Mouse (Mus musculus) liver, embryonic 12.5 days (tissue): ENCODE data around the gene Eif3i. TPM values are rescaled to one million over a fixed set of nuclear protein-coding genes. Genes with fewer than 3 reads are reported as not detected.
"Not testable (repeated sequence)": the region's sequence is repeated elsewhere in the genome, so short reads cannot be mapped to it uniquely, and the experiment has no call there.

Experiments
- ATAC-seq: fragments of 200-750 bp; cut with Nextera tagmentation; 2 replicates; pipeline ENCODE4 v1.8.0; 2017; ENCODE audit warnings: moderate number of reproducible peaks, mild to moderate bottlenecking, moderate library complexity
- H3K27ac ChIP-seq: fragments of 300-500 bp; sonication (generic); 2 replicates; pipeline ENCODE4 v1.5.1; 2016; ENCODE audit warnings: mild to moderate bottlenecking
- H3K27me3 ChIP-seq: fragments of 300-500 bp; sonication (generic); replicated peaks from 2 replicates; pipeline ENCODE4 v1.6.1; 2016; ENCODE audit warnings: mild to moderate bottlenecking, moderate library complexity
- H3K36me3 ChIP-seq: fragments of 300-500 bp; sonication (generic); 2 replicates; pipeline ENCODE4 v1.6.1; 2016; ENCODE audit warnings: mild to moderate bottlenecking, moderate library complexity
- H3K4me1 ChIP-seq: fragments of 300-500 bp; sonication (generic); 2 replicates; pipeline ENCODE4 v1.6.1; 2016
- H3K4me2 ChIP-seq: fragments of 300-500 bp; sonication (generic); 2 replicates; pipeline ENCODE4 v1.6.1; 2016; ENCODE audit warnings: mild to moderate bottlenecking, moderate library complexity
- H3K4me3 ChIP-seq: fragments of 300-500 bp; sonication (generic); 2 replicates; pipeline ENCODE4 v1.5.1; 2016; ENCODE audit warnings: mild to moderate bottlenecking, moderate library complexity
- H3K9ac ChIP-seq: fragments of 300-500 bp; sonication (generic); 2 replicates; pipeline ENCODE4 v1.6.1; 2016; ENCODE audit warnings: mild to moderate bottlenecking, moderate library complexity
- H3K9me3 ChIP-seq: fragments of 300-500 bp; sonication (generic); replicated peaks from 2 replicates; pipeline ENCODE4 v1.6.1; 2016; ENCODE audit warnings: mild to moderate bottlenecking, moderate library complexity
- WGBS: fragments of 180-500 bp; shearing (Covaris S2); methylation state at CpG from one replicate; pipeline ENCODE4 v1.1.7; 2016; ENCODE audit not compliant: insufficient replicate concordance; 5-methylcytosine and 5-hydroxymethylcytosine counted together
- microRNA-seq: library from miRNA; unstranded; fragments of <30 nt; microRNA quantifications from one replicate; pipeline ENCODE4, GENCODE M21; 2017
- polyA plus RNA-seq: library from polyadenylated mRNA; unstranded; fragments of >200 nt; fragmentation: Nextera tagmentation; extraction: Ambion mirVana; gene quantifications from 2 replicates; pipeline ENCODE4 v1.2.1, GENCODE M21; 2016

The Eif3i gene
- polyA plus RNA-seq, 1 experiment from 2014 or later = 226 TPM

GRCm38 (mm10) chr4:129550295-129550694 is 50.2 kb downstream of the Eif3i start:
- H3K27ac ChIP-seq = no peak overlapping the region
- no peak for ATAC-seq
- peaks cover 14% of the 10 kb centered on the region for H3K4me1 ChIP-seq

GRCm38 (mm10) chr4:129549306-129549705 is 51.1 kb downstream of the Eif3i start:
- no peak overlapping the region for H3K4me2 ChIP-seq
- no peak overlapping the region for H3K27ac ChIP-seq
- H3K36me3 ChIP-seq = no peaks in the 10 kb centered on the region
- no peak overlapping the region for H3K9ac ChIP-seq
- no peak for ATAC-seq
- 78% methylated on average over 2 of the region's 2 CpGs for WGBS
- H3K4me1 ChIP-seq = peaks cover 11% of the 10 kb centered on the region; the same call in 1 of the 2 replicates
- H3K9me3 ChIP-seq = no peaks in the 10 kb centered on the region
- no peak overlapping the region for H3K4me3 ChIP-seq
- peaks cover 15% of the 10 kb centered on the region for H3K27me3 ChIP-seq

More at GRCm38 (mm10) chr4:129550295-129550694, 50.2 kb downstream of the Eif3i start:
- Histone ChIP-seq H3K27me3 (peaks cover 24% of the 10 kb centered on the region), H3K36me3 (no peaks in the 10 kb centered on the region), H3K9me3 (no peaks in the 10 kb centered on the region), H3K4me3 (no peak overlapping the region), H3K4me2 (no peak overlapping the region), H3K9ac (no peak overlapping the region)
- 64% methylated on average over 1 of the region's 1 CpGs for whole genome bisulfite sequencing

- WGBS = 64% methylated on average over 4 of the region's 4 CpGs
- not testable (repeated sequence) for H3K27me3 ChIP-seq, H3K9me3 ChIP-seq, H3K4me2 ChIP-seq, H3K27ac ChIP-seq, H3K9ac ChIP-seq, ATAC-seq, H3K36me3 ChIP-seq, H3K4me3 ChIP-seq
- H3K4me1 ChIP-seq = peaks cover 25% of the 10 kb centered on the region; the same call in 1 of the 2 replicates
Measured at GRCm38 (mm10) chr4:129547631-129548030, 52.8 kb downstream of the Eif3i start.

GRCm38 (mm10) chr4:129544106-129544505 is 56.3 kb downstream of the Eif3i start:
- WGBS = 80% methylated on average over 4 of the region's 4 CpGs
- Histone ChIP-seq H3K4me2 (no peak overlapping the region), H3K4me3 (no peak overlapping the region), H3K27me3 (no peaks in the 10 kb centered on the region), H3K9me3 (no peaks in the 10 kb centered on the region), H3K27ac (0 out of 2 replicates have a peak overlapping the region, but pooled peaks have one; percentile 91), H3K4me1 (peaks cover 47% of the 10 kb centered on the region), H3K9ac (no peak overlapping the region), H3K36me3 (peaks cover 12% of the 10 kb centered on the region)
- no peak for ATAC-seq

- H3K9ac ChIP-seq = peak within 1 kb of the TSS; percentile 93
- peak within 1 kb of the TSS; percentile 79 for H3K4me2 ChIP-seq
- peak within 1 kb of the TSS; percentile 82 for H3K4me3 ChIP-seq
- no peaks in the 10 kb centered on the region for H3K9me3 ChIP-seq
- H3K4me1 ChIP-seq = peaks cover 53% of the 10 kb centered on the region
- H3K36me3 ChIP-seq = peaks cover 26% of the 10 kb centered on the region
- peak; percentile 99 for ATAC-seq
- H3K27ac ChIP-seq = peak within 1 kb of the TSS; percentile 91
- no peaks in the 10 kb centered on the region for H3K27me3 ChIP-seq
- WGBS = 1% methylated on average over 45 of the region's 46 CpGs
Measured at GRCm38 (mm10) chr4:129542592-129543141, 57.8 kb downstream of the Eif3i start, which contains the start of gene Hdac1. Hdac1 (minus strand) TSS chr4:129542713.

Small RNA genes lying within 50 kb of the gene (microRNA-seq; reads per million reads assigned to microRNA genes)
- not detected for gene Mir8119

Other genes with a start within 250 kb of the Eif3i start
- gene Zbtb8a, start 222.5 kb downstream of the Eif3i start, polyA plus RNA-seq = 3.1 TPM in 2 replicates
- gene Zbtb8b, start 159.8 kb downstream of the Eif3i start, polyA plus RNA-seq = 1.3 and 1.5 TPM in 2 replicates
- gene Bsdc1, start 139.1 kb downstream of the Eif3i start, polyA plus RNA-seq = 36.7 and 37.4 TPM in 2 replicates
- gene Tssk3, start 109.6 kb downstream of the Eif3i start, polyA plus RNA-seq = not detected in 2 replicates
- not detected in 2 replicates for gene Fam229a, start 109.5 kb downstream of the Eif3i start, polyA plus RNA-seq
- 192 and 195 TPM in 2 replicates for gene Marcksl1, start 87.1 kb downstream of the Eif3i start, polyA plus RNA-seq
- 140 and 145 TPM in 2 replicates for gene Hdac1, start 57.9 kb downstream of the Eif3i start, polyA plus RNA-seq
- gene Lck, start 27.0 kb downstream of the Eif3i start, polyA plus RNA-seq = 4.1 and 5.1 TPM in 2 replicates
- gene Fam167b, start 22.1 kb downstream of the Eif3i start, polyA plus RNA-seq = 6.3 and 7.9 TPM in 2 replicates
- gene Tmem234, start within 50 bp of the Eif3i start, polyA plus RNA-seq = 147 and 159 TPM in 2 replicates
- gene Dcdc2b, start 13.6 kb upstream of the Eif3i start, polyA plus RNA-seq = 0.51 and 1.3 TPM in 2 replicates
- 14.7 and 16.5 TPM in 2 replicates for gene Iqcc, start 18.5 kb upstream of the Eif3i start, polyA plus RNA-seq
- 16.6 and 19.9 TPM in 2 replicates for gene Ccdc28b, start 23.3 kb upstream of the Eif3i start, polyA plus RNA-seq
- gene Txlna, start 40.4 kb upstream of the Eif3i start, polyA plus RNA-seq = 45.4 and 45.7 TPM in 2 replicates
- 10.0 and 10.3 TPM in 2 replicates for gene Kpna6, start 72.1 kb upstream of the Eif3i start, polyA plus RNA-seq
- gene Tmem39b, start 96.2 kb upstream of the Eif3i start, polyA plus RNA-seq = 4.9 and 6.0 TPM in 2 replicates
- 59.4 and 60.2 TPM in 2 replicates for gene Khdrbs1, start 141.7 kb upstream of the Eif3i start, polyA plus RNA-seq
- 229 and 244 TPM in 2 replicates for gene Ptp4a2, start 210.6 kb upstream of the Eif3i start, polyA plus RNA-seq